Mouse (Mus musculus) stomach, embryonic 15.5 days (tissue): ENCODE data around the gene Cavin1. TPM values are rescaled to one million over a fixed set of nuclear protein-coding genes. Genes with fewer than 3 reads are reported as not detected.

ENCODE experiments used
- ATAC-seq: fragments of 200-750 bp; cut with Nextera tagmentation; 2 replicates; pipeline ENCODE4 v1.8.0; 2017; ENCODE audit warnings: low read depth, moderate number of reproducible peaks, moderate TSS enrichment; ENCODE audit not compliant: insufficient read depth, low FRiP score
- H3K27ac ChIP-seq: fragments of 300-500 bp; sonication (generic); 2 replicates; pipeline ENCODE4 v1.5.1; 2015; ENCODE audit warnings: mild to moderate bottlenecking, inconsistent platforms
- H3K27me3 ChIP-seq: fragments of 300-500 bp; sonication (generic); replicated peaks from 2 replicates; pipeline ENCODE4 v1.6.1; 2015; ENCODE audit warnings: inconsistent platforms
- H3K36me3 ChIP-seq: fragments of 300-500 bp; sonication (generic); 2 replicates; pipeline ENCODE4 v1.6.1; 2015; ENCODE audit warnings: inconsistent platforms
- H3K4me1 ChIP-seq: fragments of 300-500 bp; sonication (generic); 2 replicates; pipeline ENCODE4 v1.6.1; 2015; ENCODE audit warnings: inconsistent platforms
- H3K4me2 ChIP-seq: fragments of 300-500 bp; sonication (generic); 2 replicates; pipeline ENCODE4 v1.6.1; 2015; ENCODE audit warnings: mild to moderate bottlenecking, inconsistent platforms
- H3K4me3 ChIP-seq: fragments of 300-500 bp; sonication (generic); replicated peaks from 2 replicates; pipeline ENCODE4 v1.5.1; 2015; ENCODE audit warnings: inconsistent platforms
- H3K9ac ChIP-seq: fragments of 300-500 bp; sonication (generic); 2 replicates; pipeline ENCODE4 v1.6.1; 2015; ENCODE audit warnings: inconsistent platforms
- H3K9me3 ChIP-seq: fragments of 300-500 bp; sonication (generic); 2 replicates; pipeline ENCODE4 v1.6.1; 2016; ENCODE audit warnings: inconsistent platforms
- WGBS: fragments of 180-500 bp; shearing (Covaris S2); methylation state at CpG from one replicate; pipeline ENCODE4 v1.1.7; 2015; 5-methylcytosine and 5-hydroxymethylcytosine counted together
- polyA plus RNA-seq: library from polyadenylated mRNA; unstranded; fragments of >200 nt; fragmentation: Nextera tagmentation; extraction: Ambion mirVana; gene quantifications from 2 replicates; pipeline ENCODE4 v1.2.1, GENCODE M21; 2015

Cavin1 gene
- polyA plus RNA-seq, 1 experiment from 2014 or later = 329 TPM

DNA sequence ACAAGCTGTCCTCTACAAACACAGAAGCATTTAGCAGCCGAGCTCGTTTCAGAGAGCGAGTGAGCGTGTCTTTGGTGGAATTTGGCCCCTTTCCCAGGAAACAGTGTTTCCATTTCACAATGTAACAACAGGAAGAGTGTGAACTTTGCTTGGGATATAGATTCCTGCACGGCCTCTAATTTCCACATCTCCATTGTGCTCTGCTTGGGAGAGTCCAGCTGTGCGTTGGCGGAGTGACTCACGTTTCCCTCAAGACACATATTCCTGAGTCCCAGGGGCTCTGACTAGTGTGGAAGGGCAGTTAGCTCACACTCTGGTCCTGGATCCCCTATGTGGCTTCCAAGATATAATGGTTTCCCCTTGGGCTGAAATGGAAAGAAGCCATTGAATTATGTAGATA is 9.2 kb upstream of the Cavin1 start:
- peak overlapping the region; percentile 63 for H3K27ac ChIP-seq
- peak; percentile 44; the same call in 1 of the 2 replicates for ATAC-seq
- H3K4me3 ChIP-seq = no peak overlapping the region
- 0 out of 2 replicates have a peak overlapping the region, but pooled peaks have one; percentile 5 for H3K4me2 ChIP-seq
- H3K27me3 ChIP-seq = no peaks in the 10 kb centered on the region
- H3K36me3 ChIP-seq = no peaks in the 10 kb centered on the region
- H3K9me3 ChIP-seq = no peaks in the 10 kb centered on the region
- peaks cover 6% of the 10 kb centered on the region; the same call in 1 of the 2 replicates for H3K4me1 ChIP-seq
- H3K9ac ChIP-seq = no peak overlapping the region
- 37% methylated on average over 8 of the region's 8 CpGs for WGBS

DNA sequence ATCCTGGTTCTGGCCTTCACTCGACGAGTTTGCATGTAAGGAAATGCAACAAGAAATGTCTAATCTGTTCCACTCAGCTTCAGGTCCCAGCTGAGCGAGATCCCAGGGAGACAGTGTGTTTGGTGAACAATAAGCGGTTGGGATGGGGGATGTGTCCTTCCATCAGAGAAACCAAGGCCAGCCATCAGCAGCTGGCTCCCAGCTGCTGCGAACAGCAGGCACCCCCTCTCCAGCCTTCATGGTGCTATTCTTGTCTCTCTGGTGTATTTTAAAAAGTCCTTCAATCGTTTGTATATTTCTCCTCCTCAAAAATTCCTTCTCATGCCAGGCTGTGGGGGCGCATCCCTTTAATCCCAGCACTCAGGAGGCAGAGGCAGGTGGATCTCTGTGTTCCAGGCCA is 4.6 kb upstream of the Cavin1 start:
- no peak for ATAC-seq
- Histone ChIP-seq H3K27me3 (no peaks in the 10 kb centered on the region), H3K9me3 (no peaks in the 10 kb centered on the region), H3K4me1 (peaks cover 14% of the 10 kb centered on the region; the same call in 1 of the 2 replicates), H3K36me3 (no peaks in the 10 kb centered on the region), H3K9ac (no peak overlapping the region), H3K4me2 (no peak overlapping the region), H3K4me3 (no peak overlapping the region), H3K27ac (peak overlapping the region; percentile 58)
- WGBS = 47% methylated on average over 7 of the region's 7 CpGs

DNA sequence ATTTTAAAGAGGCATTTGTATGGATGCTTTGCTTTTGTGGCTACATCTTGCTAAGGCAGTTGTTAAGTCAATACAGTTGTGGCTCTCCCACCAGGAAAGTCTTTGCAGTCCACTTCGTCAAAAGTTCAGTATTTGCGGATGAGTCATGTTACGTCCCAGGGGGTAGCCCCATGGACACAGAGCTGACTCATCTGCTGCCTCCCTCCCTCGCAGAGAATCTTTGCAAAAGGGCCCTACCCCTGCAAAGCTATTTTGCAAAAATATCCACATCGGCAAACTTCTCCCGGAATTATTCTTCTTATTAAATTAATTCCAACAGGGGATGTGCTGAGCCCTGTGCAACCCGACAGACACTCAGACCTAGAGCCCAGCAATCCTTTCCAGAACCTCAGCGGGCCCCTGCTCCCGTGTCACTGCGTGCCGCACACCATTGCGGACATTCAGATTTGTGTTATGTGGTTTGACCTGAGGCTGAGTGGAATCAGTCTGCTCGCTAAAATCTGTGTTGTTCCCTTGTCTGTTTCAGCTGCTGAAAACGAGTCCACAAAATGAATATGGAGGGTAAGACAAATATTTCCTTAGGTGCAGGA is 3.8 kb upstream of the Cavin1 start:
- H3K4me1 ChIP-seq = peaks cover 14% of the 10 kb centered on the region; the same call in 1 of the 2 replicates
- H3K9ac ChIP-seq = no peak overlapping the region
- no peak overlapping the region for H3K4me2 ChIP-seq
- no peak overlapping the region for H3K4me3 ChIP-seq
- 45% methylated on average over 14 of the region's 14 CpGs for WGBS
- H3K27me3 ChIP-seq = no peaks in the 10 kb centered on the region
- peak overlapping the region; percentile 63 for H3K27ac ChIP-seq
- no peak for ATAC-seq
- no peaks in the 10 kb centered on the region for H3K9me3 ChIP-seq
- H3K36me3 ChIP-seq = no peaks in the 10 kb centered on the region

DNA sequence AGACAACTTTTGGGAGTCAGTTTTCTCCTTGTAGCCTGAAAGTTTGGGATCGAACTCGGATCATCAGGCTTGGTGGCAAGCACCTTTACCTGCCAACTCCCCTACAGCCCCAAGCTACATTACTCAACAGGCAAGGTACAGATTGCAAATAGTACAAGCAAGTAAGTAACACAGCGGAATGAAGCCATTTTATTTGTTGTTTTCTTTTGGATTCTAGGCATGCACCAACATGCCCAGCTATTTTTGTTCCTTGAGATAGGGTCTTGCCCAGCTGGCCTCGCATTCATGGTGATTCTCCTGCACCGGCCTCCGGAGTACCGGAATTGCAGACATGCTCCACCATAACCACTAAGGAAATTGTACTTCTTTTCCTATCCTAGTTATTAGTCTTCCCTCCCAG is 2.6 kb upstream of the Cavin1 start:
- ATAC-seq = no peak
- WGBS = 88% methylated on average over 7 of the region's 7 CpGs

DNA sequence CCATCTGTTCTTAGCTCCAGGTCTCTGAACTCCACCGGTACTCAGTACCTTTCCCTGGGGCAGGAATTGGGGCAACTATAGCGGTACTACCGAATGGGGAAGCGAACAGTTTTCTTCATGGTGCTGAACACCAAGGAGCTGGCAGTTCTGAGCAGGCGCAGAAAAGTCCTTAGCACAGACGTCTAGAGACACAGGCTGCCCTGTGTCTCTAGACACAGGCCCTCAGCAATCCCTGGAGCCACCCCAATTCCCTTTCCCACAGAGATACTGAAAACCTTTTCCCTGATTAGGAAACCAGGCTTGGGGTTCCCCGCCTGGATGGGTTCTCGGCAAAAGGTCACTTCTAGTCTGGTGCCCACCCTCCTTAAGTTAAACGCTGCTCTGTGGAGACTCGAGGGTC is 768 bp upstream of the Cavin1 start:
- peaks cover 31% of the 10 kb centered on the region; the same call in 1 of the 2 replicates for H3K4me1 ChIP-seq
- H3K4me2 ChIP-seq = peak overlapping the region; percentile 77
- H3K36me3 ChIP-seq = no peaks in the 10 kb centered on the region
- 69% methylated on average over 10 of the region's 10 CpGs for WGBS
- no peak overlapping the region for H3K9ac ChIP-seq
- no peaks in the 10 kb centered on the region for H3K9me3 ChIP-seq
- ATAC-seq = no peak
- no peak overlapping the region for H3K4me3 ChIP-seq
- no peaks in the 10 kb centered on the region for H3K27me3 ChIP-seq
- peak overlapping the region; percentile 96; the same call in 1 of the 2 replicates for H3K27ac ChIP-seq

More for the DNA sequence above, 2.6 kb upstream of the Cavin1 start:
- Histone ChIP-seq H3K27ac (no peak overlapping the region), H3K4me3 (no peak overlapping the region), H3K4me2 (no peak overlapping the region), H3K36me3 (no peaks in the 10 kb centered on the region), H3K4me1 (peaks cover 19% of the 10 kb centered on the region; the same call in 1 of the 2 replicates), H3K9ac (no peak overlapping the region), H3K9me3 (no peaks in the 10 kb centered on the region), H3K27me3 (no peaks in the 10 kb centered on the region)

DNA sequence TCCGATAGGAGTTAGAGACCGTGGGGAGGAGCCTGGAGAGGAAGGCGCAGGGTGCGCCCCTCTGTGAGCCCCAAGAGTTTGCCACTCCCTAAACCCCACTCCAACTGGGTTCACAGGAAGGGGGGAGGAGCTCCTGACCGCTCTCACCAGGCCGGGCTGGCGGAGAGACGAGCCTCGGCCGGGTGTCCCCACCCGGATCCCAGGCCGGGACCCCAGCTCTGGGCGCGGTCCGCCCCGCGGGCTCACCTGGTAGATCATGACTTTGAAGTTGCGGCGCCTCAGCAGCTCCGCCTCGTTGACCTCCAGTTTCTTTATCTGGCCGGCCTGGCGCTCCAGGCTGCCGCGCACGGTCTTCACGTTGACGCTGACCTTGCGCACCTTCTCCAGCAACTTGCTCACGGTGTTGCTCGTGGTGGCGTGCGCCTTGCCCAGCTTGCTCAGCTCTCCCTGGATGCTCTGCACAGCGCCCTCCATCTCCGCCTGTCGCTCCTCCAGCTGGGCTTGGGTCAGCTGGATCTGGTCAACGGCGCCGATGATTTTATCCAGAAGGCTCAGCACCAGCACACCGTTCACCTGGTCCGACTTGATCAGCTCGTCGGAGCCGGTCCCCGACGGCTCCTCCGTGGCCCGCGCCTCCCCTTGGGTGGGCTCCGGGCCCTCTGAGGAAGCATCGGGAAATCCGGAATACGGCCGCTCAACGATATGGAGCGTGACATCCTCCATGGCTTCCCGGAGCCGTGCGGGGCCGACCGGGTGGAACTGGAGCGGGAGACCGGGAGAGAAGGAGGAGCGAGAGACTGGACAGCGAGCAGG is 737 bp downstream of the Cavin1 start:
- no peaks in the 10 kb centered on the region for H3K36me3 ChIP-seq
- peak; percentile 72; the same call in 1 of the 2 replicates for ATAC-seq
- H3K4me2 ChIP-seq = peak overlapping the region; percentile 77
- H3K27ac ChIP-seq = peak overlapping the region; percentile 96
- peaks cover 40% of the 10 kb centered on the region for H3K4me1 ChIP-seq
- no peaks in the 10 kb centered on the region for H3K27me3 ChIP-seq
- H3K9me3 ChIP-seq = no peaks in the 10 kb centered on the region
- H3K4me3 ChIP-seq = peak overlapping the region; percentile 75
- WGBS = under 1% methylated on average over 65 of the region's 65 CpGs
- H3K9ac ChIP-seq = peak overlapping the region; percentile 69

DNA sequence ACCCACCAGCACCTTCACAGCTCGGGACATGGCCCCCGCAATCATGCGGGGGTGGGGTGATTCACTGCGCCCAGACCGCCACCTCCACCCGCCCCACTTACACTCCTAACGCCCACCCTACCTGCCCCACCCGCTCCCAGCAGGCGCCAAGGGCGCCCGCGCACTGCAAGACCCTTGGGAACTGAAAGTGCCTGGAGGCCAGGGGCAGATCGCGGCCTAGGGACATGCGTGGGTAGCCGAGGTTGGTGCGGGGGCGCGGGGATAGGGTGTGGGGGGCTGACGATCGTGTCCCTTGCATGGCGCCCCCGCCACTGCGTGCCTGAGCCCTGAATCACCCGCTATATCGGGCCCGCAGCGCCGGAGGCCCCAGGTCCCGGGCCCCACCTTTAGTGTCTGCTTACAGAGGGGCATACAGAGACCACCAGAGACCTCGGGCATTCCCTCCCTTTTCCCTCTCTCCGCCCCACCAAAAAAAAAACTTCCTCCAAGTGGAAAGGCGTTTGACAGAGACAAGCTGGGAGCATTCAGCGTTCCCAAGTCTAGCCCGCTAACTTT is 1.4 kb downstream of the Cavin1 start:
- Histone ChIP-seq H3K36me3 (no peaks in the 10 kb centered on the region), H3K4me2 (peak overlapping the region; percentile 77), H3K4me3 (peak overlapping the region; percentile 75), H3K4me1 (peaks cover 46% of the 10 kb centered on the region), H3K27ac (peak overlapping the region; percentile 96), H3K9ac (peak overlapping the region; percentile 69), H3K9me3 (no peaks in the 10 kb centered on the region), H3K27me3 (no peaks in the 10 kb centered on the region)
- no peak for ATAC-seq
- 2% methylated on average over 35 of the region's 35 CpGs for WGBS

DNA sequence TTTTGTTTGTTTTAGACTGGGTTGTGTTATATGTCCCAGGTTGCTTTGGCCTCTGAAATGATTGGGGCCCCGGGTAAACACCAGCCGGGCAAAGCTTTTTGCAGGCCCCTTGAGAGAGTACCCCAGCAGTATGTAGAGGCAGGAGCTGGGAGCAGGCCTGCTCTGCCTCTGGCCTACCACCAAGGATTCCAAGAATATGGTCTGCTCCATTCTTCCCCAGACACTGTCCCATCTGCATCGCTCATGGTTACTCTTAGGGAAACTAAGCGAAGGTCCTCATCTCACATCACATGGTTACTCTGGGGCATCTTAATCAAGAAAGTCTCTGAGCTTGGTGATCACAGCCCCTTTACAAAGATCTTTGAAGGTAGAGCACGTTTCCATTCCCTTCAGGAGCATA is 2.2 kb downstream of the Cavin1 start:
- Histone ChIP-seq H3K4me1 (peaks cover 54% of the 10 kb centered on the region), H3K27me3 (no peaks in the 10 kb centered on the region), H3K27ac (peak overlapping the region; percentile 96), H3K36me3 (no peaks in the 10 kb centered on the region), H3K9me3 (no peaks in the 10 kb centered on the region), H3K9ac (peak overlapping the region; percentile 69; the same call in 1 of the 2 replicates), H3K4me3 (peak overlapping the region; percentile 75), H3K4me2 (peak overlapping the region; percentile 77)
- ATAC-seq = no peak
- WGBS = 61% methylated on average over 5 of the region's 5 CpGs

DNA sequence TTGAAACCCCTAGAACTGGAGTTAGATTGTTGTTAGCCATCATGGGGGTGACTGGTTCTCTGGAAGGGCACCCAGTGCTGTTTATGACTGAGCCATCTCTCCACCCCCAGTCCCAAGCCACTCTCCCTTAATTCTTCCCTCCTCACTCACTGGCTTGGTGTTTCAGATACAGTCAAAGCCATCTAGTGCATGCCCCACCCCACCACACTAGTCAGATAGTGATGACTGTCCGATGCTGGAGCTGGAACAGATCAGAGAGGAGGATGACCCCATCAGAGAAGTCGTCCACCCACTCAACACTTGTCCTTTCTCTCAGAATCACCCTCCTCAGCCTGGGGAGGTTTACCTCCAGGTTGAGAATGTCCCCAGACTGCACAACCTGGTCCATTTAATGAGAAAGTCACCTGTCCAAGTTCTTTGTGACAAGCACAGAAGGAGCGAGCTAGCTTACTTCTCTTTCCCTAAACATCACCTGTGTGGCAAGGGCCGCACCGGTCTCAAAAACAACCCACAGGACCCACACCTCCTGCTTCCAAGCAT is 2.7 kb downstream of the Cavin1 start:
- Histone ChIP-seq H3K4me2 (peak overlapping the region; percentile 77), H3K4me1 (peaks cover 58% of the 10 kb centered on the region), H3K36me3 (no peaks in the 10 kb centered on the region), H3K27ac (0 out of 2 replicates have a peak overlapping the region, but pooled peaks have one; percentile 96), H3K4me3 (peak overlapping the region; percentile 75), H3K9ac (0 out of 2 replicates have a peak overlapping the region, but pooled peaks have one; percentile 13), H3K27me3 (no peaks in the 10 kb centered on the region), H3K9me3 (no peaks in the 10 kb centered on the region)
- WGBS = 75% methylated on average over 5 of the region's 5 CpGs
- no peak for ATAC-seq

DNA sequence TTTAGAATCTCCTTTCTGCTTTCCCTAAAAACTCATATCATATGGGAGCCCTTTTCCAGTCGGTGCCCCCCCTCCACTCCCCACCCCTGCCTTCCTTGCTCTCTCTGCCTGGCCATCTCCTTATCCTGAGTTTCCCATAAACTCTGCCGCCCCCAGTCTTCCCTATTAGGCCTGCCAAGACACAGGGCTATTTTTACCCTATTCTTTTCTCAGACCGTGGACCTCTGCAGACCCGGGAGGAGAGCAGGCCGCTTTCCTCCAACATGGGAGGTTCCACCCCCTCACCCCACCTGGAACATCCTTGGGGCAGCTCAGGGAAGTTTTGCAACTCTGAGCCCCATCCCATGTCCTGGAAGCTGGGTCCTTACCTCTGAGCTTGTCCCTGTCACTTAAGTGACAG is 3.3 kb downstream of the Cavin1 start:
- ATAC-seq = no peak
- H3K4me2 ChIP-seq = peak overlapping the region; percentile 77
- WGBS = 50% methylated on average over 5 of the region's 5 CpGs
- H3K36me3 ChIP-seq = no peaks in the 10 kb centered on the region
- no peaks in the 10 kb centered on the region for H3K27me3 ChIP-seq
- no peaks in the 10 kb centered on the region for H3K9me3 ChIP-seq
- no peak overlapping the region for H3K9ac ChIP-seq
- H3K4me1 ChIP-seq = peaks cover 64% of the 10 kb centered on the region
- no peak overlapping the region for H3K27ac ChIP-seq
- peak overlapping the region; percentile 75 for H3K4me3 ChIP-seq

DNA sequence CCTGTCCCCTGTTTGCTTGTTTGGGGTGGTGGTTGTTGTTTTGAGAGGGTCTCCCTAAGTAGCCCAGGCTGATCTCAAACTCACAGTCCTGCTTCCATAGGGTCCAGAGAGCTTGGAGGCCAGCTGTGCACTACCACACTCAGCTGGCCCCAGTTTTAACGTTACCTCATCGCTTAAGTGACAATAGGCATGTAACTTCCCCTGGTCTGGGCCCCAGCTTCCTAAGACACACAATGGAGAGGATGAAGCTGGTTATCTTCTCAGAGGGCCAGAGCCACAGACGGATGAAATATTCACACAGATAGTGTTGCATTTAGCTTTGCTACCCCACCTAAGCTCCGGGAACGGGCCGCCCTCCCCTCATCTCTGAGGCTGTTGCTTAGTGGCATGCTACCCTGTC is 4.9 kb downstream of the Cavin1 start:
- WGBS = 67% methylated on average over 6 of the region's 6 CpGs
- H3K36me3 ChIP-seq = no peaks in the 10 kb centered on the region
- no peaks in the 10 kb centered on the region for H3K27me3 ChIP-seq
- H3K4me1 ChIP-seq = peaks cover 61% of the 10 kb centered on the region
- peak overlapping the region; percentile 77; the same call in 1 of the 2 replicates for H3K4me2 ChIP-seq
- no peak overlapping the region for H3K4me3 ChIP-seq
- H3K9ac ChIP-seq = no peak overlapping the region
- no peak for ATAC-seq
- peak overlapping the region; percentile 40; the same call in 1 of the 2 replicates for H3K27ac ChIP-seq
- no peaks in the 10 kb centered on the region for H3K9me3 ChIP-seq
